Mouse (Mus musculus) thymus, postnatal 25 days (tissue): ENCODE data around the gene Wdr62.
A peak's percentile ranks its signal among the peaks of the same experiment; 100 is the strongest.

Experiments
- DNase-seq: peaks from one replicate; pipeline ENCODE4 v3.0.0; 2022

Wdr62 gene

GRCm38 (mm10) chr7:30279951-30280669 lies at the start of gene Wdr62, which contains the start of gene Thap8:
Gene Wdr62, minus strand, starts transcription at chr7:30280419.
Gene Thap8, plus strand, starts transcription at chr7:30280094.
- DNase-seq, result peak; percentile 90

GRCm38 (mm10) chr7:30328379-30328778 lies 48.2 kb upstream of the Wdr62 start:
- DNase-seq, result no peak

- no peak for DNase-seq
Observed at GRCm38 (mm10) chr7:30327140-30327539, 46.9 kb upstream of the Wdr62 start.

- DNase-seq, result no peak
Observed at GRCm38 (mm10) chr7:30326427-30326826, 46.2 kb upstream of the Wdr62 start.

- DNase-seq, result peak; percentile 77
Observed at GRCm38 (mm10) chr7:30325364-30325763, 45.1 kb upstream of the Wdr62 start.

- DNase-seq, result no peak
Observed at GRCm38 (mm10) chr7:30324300-30324944, 44.2 kb upstream of the Wdr62 start.

GRCm38 (mm10) chr7:30323795-30324194 lies 43.6 kb upstream of the Wdr62 start, which contains the start of gene Sdhaf1:
Gene Sdhaf1, minus strand, starts transcription at chr7:30323895.
- no peak for DNase-seq

GRCm38 (mm10) chr7:30322865-30323264 lies 42.6 kb upstream of the Wdr62 start:
- DNase-seq, result no peak

GRCm38 (mm10) chr7:30322285-30322667 lies 42.1 kb upstream of the Wdr62 start:
- DNase-seq, result peak; percentile 96

- peak; percentile 74 for DNase-seq
Observed at GRCm38 (mm10) chr7:30321539-30322284, 41.5 kb upstream of the Wdr62 start, which contains the start of gene E130208F15Rik. Gene E130208F15Rik, plus strand, starts transcription at chr7:30321740.

- DNase-seq, result no peak
Observed at GRCm38 (mm10) chr7:30320946-30321345, 40.7 kb upstream of the Wdr62 start.

GRCm38 (mm10) chr7:30318142-30318541 lies 37.9 kb upstream of the Wdr62 start:
- DNase-seq, result no peak

- no peak for DNase-seq
Observed at GRCm38 (mm10) chr7:30315559-30316529, 35.6 kb upstream of the Wdr62 start.

- no peak for DNase-seq
Observed at GRCm38 (mm10) chr7:30314721-30315155, 34.5 kb upstream of the Wdr62 start, which contains the start of gene Syne4. Gene Syne4, plus strand, starts transcription at chr7:30314807.

GRCm38 (mm10) chr7:30313666-30314320 lies 33.6 kb upstream of the Wdr62 start:
- DNase-seq, result no peak

GRCm38 (mm10) chr7:30310136-30310535 lies 29.9 kb upstream of the Wdr62 start:
- no peak for DNase-seq

GRCm38 (mm10) chr7:30309395-30310129 lies 29.3 kb upstream of the Wdr62 start:
- no peak for DNase-seq

- DNase-seq, result peak; percentile 92
Observed at GRCm38 (mm10) chr7:30308076-30309005, 28.1 kb upstream of the Wdr62 start, which contains the start of gene Alkbh6. Gene Alkbh6, plus strand, starts transcription at chr7:30308717.

- DNase-seq, result peak; percentile 16
Observed at GRCm38 (mm10) chr7:30306083-30306779, 26.0 kb upstream of the Wdr62 start.
